Mouse (Mus musculus) liver, adult 2 months (tissue): ENCODE results near the gene Itpkb.

ENCODE experiments used
- CTCF ChIP-seq: fragments of 200-500 bp; IDR thresholded peaks from 2 replicates; pipeline ENCODE4 v1.5.1; 2011; ENCODE audit warnings: low read depth, low read length, control low read depth
- POLR2A ChIP-seq: fragments of 200-500 bp; IDR thresholded peaks from 2 replicates; pipeline ENCODE4 v1.6.1; 2011; ENCODE audit warnings: low read length, control low read depth; ENCODE audit not compliant: insufficient read depth; ENCODE audit errors: extremely low read depth

GRCm38 (mm10) chr1:180415836-180416235, 85.6 kb downstream of the Itpkb start:
- TF ChIP-seq CTCF (no peak), POLR2A (no peak)
